In the genomic region with DNA sequence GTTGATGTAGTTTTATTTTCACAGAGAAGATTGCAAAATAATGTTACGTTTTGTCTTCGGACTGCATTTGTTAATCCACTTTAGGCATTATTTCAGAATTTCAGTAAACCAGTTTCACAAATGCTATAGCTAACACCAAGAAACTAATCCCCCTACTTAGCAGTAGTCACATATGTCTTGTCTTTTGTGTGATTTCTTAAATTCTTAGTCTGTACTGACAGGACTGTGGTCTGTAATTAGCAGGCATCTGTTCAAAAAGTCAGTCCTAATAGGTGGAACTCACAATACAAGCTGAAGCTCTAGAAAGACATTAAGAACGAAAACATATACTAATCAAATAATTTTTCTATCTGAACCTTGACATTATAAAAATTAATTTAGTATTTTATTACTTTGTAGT, we compare ENCODE assay signal across 14 mouse cellular contexts.
"Had no signal": no experiment of that assay in that cellular context is flagged by ENCODE, and none has a peak within 500 bp of the region (broad histone marks: within the 10 kb centered on the region; RNA-seq: fewer than 3 reads in every experiment).

No protein-coding gene starts in this region.

- H3K4me3 ChIP-seq: kidney, embryonic 15.5 days; left cerebral cortex, adult 2 months; liver, embryonic 13.5 days; stomach, embryonic 15.5 days had no signal

- DNase-seq: kidney, adult 8-10 months; kidney, postnatal 10 days; kidney, postnatal 36 days; layer of hippocampus, postnatal 36 days; liver, embryonic 13.5 days; lung, adult 2 months; lung, postnatal 14 days; lung, postnatal 4 days; right cerebral cortex, postnatal 25 days; spleen, adult 18-20 months; thymus, postnatal 25 days had no signal

- H3K9ac ChIP-seq: kidney, embryonic 15.5 days; liver, embryonic 13.5 days; stomach, embryonic 15.5 days had no signal

- H3K27me3 ChIP-seq: kidney, embryonic 15.5 days; liver, embryonic 13.5 days; stomach, embryonic 15.5 days had no signal

- H3K27ac ChIP-seq: kidney, embryonic 15.5 days; left cerebral cortex, adult 2 months; liver, embryonic 13.5 days; stomach, embryonic 15.5 days had no signal

- H3K4me1 ChIP-seq: kidney, embryonic 15.5 days; liver, embryonic 13.5 days; stomach, embryonic 15.5 days had no signal

- H3K36me3 ChIP-seq: kidney, embryonic 15.5 days; liver, embryonic 13.5 days; stomach, embryonic 15.5 days had no signal

- H3K4me2 ChIP-seq: kidney, embryonic 15.5 days; liver, embryonic 13.5 days; stomach, embryonic 15.5 days had no signal

- H3K9me3 ChIP-seq: kidney, embryonic 15.5 days; liver, embryonic 13.5 days; stomach, embryonic 15.5 days had no signal
